Mouse (Mus musculus): ENCODE measurements at regions not wholly inside any gene's neighbourhood (a gene's known extent, or its start where the extent isn't known, plus 50 kb on each side); places are given as distances from the start of the nearest gene placed in this dataset.
A peak's percentile ranks its signal among the peaks of the same experiment; 100 is the strongest.
"Not testable (repeated sequence)": the region's sequence is repeated elsewhere in the genome, so short reads cannot be mapped to it uniquely, and the experiment has no call there.

DNA sequence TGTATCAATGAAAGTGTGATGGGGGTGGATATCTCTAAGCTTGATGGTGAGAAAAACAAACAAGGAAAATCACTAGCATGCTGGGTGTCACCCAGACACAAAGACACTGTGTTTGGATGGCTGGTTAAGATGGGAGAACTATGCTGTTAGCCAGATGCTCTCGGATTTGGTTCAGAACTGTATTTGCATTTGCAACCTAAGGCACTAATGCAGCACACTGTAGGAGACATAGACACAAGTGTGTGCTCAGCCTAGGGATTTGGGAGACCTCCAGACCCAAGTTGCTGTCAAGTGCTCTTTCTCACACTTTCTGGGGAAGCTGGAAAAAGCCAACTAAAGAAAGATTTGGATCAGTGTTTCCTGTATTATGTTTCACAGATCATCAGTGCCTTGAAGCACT lies 173.1 kb upstream of the Prkcq start:
- no peak for DNase-seq

DNA sequence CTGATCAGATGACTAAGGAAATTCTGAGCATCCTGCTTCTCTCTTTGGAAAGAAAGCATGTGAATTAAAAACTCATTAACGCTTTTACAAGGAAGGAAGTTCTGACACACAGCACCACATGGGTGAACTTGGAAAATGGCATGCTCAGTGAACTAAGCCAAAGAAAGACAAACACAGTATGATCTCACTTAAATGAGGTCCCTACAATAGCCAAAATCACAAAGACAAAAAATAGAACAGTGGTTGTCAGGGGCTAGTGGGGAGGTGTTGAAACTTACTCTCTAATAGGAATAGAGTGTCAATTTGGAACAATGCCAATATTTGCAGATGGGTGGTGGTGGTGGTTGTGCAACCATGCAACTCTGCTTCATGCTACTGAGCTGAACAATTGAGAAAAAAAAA lies 172.7 kb upstream of the Prkcq start:
- no peak for DNase-seq

DNA sequence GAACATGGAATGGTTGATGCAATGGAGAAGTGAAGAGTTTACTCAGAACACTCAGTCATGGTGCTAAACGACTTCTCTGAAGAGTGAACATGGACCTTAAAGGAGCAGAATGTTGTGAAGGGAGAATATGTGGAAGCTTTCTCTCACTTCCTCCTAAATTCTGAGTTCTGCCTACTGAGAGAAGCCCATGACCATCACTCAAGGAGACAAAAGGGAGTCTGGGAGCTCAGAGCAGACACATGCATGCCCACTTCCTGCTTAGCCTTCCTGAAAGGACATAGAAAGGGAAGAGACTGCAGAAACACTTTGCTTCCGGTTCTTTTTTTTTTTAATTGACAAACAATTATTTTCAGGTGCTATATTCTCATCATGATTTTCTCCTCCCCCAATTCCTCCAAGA lies 166.1 kb upstream of the Prkcq start:
- DNase-seq: no peak

DNA sequence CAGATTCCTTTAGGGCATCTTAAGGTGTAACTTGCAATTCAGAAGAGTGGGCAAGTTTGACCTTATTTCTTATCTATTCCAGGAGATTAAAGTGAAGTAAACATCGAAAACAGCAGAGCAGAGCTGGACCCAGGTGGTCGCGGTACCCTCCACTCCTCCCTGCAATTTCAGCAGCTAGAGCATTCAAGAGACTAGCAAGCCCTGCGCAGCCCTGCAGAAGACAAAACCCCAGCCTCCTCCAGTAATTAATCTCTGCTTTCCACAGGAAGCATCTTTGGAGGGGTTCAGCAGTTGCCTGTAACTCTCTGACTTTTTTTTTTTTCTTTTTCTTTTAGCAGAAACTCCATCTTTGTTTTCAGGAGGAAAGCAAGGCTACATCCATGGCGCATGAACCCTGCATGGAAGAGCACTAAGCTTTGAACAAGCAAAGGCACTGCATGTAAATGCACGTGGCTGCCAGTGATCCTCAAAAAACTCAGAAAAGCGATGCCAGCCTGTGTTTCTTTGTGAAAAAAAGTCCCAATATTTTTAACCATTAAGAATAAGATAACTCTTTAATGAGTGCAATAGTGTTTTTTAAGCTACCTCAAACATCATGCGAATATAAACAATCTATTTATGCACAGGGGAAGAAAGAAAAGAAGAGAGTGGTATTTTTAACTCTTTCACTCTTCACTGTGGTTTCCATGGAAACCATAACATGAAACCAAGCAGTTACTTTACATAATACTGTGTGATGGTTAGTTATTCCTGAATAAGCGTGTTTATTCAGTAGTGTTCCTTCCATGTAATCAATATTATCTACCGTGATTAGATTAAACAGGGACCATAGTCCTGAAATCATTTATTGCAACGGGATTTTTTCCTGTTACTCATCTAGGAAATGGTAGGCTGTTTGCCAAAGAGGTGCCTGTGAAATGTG lies 160.6 kb upstream of the Prkcq start:
- DNase-seq: no peak

DNA sequence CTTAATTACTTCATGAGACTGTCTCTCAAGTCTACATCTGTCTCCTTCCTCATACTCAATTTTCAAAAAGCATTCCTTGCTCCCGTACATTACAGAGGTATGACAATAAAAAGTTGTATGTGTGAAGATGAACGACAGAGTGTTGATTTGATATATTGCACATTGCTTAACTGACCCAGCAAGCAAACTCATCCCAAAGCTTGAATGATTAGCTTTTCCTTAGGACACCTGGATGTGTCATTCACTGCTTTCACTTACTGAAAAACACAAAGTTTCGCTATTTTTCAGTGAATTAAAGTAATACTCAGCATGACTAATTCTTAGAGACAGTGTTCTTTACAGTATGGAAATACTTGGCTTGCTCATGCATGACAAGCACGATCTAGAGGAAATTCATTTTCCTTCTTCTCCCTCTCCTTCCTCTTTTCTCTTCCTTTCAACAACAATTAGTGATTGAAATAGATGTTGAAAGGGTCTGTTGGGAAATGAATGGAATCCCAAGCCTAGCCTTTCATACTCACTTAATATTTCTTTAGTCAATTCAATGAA lies 159.5 kb upstream of the Prkcq start:
- no peak for DNase-seq

DNA sequence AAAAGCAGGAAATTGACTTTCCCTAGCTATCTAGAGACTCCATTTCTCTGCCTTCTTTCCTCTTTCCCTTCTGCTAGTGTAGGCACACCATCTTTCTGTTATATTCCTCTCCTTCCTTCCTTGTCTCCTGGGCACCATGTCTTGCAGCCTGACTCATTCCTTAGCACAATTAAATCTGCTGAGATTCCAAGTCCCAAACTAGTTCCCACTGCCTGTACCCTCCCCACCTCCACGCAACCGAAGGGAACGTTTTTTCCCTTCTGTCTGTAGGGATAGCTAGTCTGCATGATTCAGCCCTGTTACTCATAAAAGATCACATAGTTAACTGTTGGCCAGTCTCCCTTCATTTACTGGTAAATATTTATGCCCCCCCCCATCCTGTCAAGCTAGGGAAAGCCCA lies 158.8 kb upstream of the Prkcq start:
- no peak for DNase-seq

DNA sequence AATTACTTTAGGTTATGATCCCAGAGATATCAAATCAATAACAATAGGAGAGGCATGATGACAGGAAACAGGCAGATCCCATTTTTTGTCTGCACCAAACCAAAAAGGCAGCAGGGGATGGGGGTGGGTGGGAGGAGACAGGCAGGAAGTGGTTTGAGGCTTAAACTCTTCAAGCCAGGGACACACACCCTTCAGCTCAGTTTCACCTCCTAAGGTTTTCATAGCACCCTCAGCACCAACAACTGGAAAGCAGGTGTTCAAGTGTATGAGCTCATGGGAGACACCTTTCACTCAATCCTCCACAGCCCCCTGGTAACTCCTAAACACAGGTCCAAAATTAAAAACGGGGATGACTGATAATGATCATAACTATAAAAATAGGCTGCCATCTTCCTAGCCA lies 155.5 kb upstream of the Prkcq start:
- no peak for DNase-seq

DNA sequence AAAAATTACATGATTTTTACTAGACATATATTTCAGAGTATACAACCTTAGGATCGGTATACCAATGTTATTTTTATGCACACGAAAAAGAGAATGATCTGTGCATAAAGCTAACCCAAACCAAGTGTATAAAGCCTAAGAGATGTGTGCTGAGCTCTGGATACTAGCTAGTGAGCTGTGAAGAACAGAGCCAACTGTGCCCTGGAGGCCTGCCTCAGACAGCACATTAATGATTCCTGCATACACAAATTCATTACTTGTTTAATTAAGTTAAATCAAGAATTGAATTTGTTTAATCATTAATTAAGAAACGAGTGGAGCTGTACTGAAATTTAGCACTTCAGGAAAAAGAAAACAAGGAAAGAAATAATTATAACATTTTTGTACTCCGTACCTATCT lies 139.0 kb upstream of the Prkcq start:
- DNase-seq: no peak

DNA sequence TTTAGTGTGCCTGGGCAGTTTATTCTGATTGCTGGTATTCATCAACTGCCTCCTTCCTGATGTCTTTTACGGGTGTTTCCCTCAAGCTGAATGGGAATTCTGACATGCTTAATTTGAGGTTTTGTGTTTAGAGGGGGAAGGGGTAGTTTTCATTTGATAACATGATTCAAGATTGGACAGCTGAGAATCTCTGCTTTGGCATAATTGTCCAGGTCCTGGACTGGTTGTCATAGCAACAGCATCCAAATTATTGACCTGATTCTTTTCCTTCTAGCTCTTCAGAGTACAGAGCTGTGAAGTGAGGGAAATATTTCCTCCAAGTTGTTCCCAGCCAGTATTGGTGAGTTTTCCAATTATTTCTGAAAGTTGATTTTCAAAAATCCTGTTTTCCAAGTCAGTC lies 137.7 kb upstream of the Prkcq start:
- DNase-seq: no peak

DNA sequence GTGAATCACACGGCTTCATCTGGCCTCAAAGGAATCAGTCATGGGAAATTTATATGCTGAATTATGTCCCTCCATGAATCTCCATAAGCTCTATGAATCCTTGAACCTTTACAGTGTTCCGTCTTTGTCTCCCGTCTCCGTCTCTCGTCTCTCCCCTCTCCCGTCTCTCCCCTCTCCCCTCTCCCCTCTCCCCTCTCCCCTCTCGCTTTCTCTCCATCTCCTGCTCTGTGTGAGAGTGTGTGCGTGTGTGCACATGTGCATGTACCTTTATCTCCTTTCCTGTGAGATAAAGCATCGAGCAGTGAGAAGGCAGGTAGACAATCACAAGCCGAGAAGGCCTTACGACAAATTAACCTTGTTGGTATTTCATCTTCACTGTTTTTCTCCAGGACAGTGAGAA lies 134.6 kb upstream of the Prkcq start:
- DNase-seq: no peak

DNA sequence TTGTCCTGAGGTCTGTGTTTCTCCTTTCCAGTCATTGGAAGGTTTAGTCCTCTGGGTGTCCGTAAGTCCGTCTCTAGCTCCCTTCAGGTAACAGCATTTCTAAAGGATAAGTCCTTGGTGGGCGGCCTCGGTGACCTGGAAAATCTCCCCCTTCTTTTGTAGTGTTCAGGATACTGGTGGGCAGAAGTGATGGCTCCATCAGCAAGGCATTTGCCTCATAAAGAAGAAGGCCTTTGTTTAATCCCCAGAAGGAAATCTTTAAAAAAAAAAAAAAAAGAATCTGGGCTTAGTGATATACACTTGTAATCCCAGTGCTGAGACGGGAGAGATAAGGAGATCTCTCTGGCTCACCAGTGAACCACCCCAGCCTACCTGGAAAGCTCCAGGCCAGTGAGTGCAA lies 133.5 kb upstream of the Prkcq start:
- DNase-seq: no peak

DNA sequence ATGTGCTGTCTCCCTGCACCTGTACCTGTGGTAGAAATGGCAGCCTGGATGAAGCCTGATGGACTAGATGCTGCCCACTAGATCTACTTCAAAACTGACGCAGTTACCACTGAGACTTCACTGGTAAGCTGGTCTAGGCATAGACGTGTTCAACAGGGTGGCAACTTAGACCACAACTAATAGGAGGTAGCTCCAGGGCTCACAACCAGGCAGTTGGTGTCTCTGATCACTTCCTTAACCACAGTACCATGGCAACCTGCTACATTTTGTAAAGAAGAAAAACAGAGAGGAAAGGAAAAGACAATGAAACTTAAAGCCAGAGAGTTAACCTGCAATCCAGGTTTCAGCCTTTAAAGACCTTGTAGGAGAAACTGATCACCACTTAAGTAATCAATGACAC lies 131.9 kb upstream of the Prkcq start:
- no peak for DNase-seq

DNA sequence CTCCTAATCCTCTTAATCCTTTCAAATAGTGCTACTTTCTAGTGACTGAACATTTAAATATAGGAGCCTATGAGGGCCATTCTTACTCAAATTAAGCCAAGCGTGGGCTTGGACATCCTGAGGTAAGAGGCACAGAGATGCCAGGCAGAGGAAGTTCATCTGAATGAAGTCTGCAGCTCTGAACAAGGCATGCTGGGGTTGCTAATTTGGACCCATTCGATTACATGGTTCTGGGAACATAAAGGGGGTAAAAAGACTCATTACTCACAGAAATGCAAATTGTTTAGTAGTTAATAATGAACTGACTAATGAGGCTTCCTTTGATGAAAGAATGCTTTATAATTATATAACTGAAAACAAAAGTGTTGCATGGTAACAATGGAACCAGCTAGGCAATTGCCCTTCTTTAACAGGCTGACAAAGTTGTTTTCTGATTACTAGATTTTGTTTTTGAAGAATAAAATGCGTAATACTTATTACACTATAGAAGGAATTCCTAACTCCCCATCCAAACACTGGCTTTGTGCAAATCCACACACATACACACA lies 127.1 kb upstream of the Prkcq start:
- no peak for DNase-seq

DNA sequence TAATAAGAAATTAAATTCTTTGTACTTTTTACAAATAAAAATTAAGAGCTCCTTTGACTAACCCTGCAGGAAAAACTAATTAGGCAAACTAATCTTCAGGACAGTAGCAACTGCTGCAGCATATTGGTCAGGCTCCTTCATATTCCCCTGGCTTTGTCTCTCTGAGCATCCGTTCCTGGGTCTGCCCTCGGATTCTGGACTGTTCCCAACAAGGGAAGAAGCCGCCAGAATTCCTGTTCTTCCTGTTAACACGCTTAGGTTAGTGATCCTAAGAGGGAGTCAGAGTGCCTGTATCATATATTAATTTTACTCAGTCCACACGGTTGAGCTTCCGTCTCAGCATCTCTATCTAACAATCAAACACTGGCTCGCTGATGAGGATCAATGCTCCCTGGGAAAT lies 120.3 kb upstream of the Prkcq start:
- no peak for DNase-seq

DNA sequence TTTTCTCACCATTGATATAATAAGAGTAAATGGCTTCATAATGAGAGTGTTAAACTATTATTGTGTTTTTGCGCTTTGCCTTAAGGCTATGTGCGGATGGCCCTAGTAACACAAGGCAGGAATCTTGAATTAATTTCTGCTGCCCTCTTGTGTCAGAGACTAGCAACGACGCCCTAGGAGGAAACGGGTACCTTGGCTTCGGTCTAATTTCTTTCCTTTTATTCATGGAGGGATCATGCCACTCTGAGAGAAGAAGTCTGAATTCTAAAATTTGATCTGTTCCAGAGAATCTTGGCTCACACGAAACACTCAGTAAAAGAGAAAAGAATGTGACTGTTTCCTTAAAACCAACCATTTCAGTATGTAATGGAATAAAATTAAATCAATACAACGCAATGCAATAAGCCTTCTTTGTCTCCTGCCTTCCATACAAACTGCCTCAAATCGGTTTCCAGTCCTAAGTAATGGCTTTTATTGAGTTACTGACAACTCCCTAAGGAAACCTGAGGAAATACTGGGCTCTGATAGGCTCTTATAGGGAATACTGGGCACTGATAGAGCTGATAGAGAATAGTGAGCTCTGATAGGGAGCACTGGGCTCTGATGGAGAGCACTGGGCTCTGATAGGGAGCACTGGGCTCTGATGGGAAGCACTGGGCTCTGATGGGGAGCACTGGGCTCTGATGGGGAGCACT lies 112.0 kb upstream of the Prkcq start:
- peak; percentile 5 for DNase-seq

DNA sequence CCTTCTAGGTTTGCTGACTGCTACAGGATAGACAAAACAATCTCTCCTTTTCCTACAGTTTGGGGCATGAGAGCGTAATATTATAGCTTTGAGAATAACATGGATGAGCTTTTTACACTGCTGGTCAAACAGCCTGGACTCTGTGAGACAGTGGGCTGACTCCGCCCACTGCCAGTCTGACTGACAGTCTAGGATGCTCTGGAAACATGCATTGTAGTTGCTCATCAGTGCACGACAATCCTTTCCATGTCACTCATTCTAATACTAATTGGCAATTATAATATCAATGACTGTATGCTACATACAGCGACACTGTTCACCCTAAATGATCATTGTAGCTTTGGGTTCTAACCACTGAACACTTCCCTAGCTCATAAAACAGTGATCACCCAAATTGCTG lies 104.5 kb upstream of the Prkcq start:
- no peak for DNase-seq

DNA sequence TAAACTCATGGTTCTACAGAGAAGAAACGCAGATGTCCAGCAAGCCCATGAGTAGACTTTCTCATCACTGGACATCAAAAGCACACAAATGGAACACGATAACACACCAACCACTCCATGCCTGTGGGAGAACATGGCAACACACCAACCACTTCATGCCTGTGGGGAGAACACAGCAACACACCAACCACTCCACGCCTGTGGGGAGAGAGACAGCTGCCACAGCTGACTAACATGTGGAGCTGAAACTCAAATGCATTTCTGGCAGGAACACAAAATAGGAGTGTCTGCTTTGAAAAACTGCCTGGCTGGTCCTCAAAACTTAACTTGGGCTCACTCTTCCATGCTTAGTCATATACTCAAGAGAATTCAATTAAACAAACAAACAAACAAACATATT lies 88.4 kb upstream of the Prkcq start:
- DNase-seq: no peak

DNA sequence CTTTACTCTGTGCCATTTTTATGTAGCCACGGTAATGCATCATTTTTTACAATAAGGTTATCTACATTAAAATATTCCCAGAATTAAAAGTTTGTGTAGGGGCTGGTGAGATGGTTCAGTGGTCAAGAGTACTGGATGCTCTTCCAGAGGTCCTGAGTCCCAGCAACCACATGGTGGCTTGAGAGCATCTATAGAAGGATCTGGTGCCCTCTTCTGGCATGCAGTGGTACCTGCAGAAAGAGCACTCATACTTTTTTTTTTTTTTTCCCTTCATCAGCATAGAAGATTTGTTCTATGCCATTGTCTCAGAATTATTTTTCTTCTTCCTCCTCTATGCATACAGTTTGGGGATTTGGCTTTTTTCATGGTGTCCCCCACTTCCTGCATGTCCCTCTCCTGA lies 84.9 kb upstream of the Prkcq start:
- DNase-seq: no peak

DNA sequence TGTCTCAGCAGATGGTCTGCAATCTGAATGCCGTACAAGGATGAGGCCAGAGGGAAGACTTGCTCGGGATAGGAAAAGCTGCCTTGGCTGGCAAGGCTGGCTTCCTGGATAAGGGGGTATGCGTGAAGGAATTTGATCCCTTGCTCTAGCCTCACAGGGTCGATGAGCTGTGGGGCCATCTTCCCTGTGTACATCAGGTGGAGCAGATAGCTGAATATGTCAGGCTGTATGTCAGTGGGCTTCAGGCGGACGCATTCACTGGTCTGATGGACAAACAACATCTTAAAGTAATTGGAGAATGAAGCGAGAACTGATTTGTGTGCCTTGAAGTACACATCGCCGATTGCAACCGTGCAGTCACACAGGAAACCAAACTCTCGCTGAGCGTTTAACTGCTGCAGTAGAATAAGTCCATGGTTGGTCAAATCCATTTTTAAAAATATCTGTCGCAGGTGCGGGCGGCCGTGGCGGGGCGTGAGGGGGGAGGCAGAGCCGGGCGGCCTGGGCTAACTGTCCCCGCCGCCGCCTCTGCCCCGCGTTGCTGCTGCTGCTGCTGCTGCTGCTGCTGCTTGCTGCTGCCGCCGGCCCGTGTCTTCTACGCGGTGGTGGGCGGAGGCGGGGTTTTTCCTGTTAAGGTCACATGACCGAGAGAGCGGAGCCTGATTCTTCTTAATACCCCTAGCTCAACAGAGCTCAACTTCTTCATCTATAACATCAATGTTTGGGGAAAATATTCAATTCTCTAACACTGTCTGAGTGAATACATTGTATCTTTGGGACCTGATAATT lies 71.9 kb upstream of the Prkcq start:
- not testable (repeated sequence) for DNase-seq

DNA sequence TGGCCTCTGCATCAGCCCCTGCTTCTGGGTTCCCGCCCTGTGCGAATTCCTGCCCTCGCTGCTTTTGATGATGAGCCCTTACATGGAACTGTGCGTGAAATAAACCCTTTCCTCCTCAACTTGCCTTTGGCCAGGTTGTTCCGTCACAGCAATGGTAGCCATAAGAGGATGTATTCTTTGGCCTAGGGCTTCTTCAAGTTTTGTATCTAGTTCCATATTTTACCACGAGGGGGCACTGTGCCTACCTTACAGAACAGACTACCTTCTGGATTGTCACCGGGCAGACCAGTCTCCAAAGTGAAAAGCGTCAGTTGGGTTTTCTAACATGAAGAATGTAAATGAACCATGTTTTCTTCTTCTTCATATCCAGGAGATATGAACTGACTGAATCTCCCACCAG lies 58.7 kb upstream of the Prkcq start:
- no peak for DNase-seq

DNA sequence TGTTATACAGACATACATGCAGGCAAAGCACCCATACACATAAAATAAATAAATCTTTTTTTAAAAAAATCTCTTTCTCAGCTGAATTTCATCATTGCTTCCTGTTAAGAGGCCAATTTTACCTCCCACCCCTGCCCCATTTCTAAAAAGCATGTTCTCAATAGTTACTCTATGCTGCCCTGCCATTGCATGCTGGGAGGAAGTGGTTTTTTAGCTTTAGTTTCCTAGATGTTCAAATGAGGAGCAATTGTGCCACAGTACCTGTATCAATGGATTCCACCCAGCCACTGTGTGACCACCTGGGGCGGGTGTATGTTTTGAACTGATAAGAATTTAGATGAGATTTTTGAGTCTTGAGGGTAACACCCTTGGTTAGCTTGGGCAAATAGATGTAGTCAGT lies 53.3 kb upstream of the Prkcq start:
- no peak for DNase-seq

DNA sequence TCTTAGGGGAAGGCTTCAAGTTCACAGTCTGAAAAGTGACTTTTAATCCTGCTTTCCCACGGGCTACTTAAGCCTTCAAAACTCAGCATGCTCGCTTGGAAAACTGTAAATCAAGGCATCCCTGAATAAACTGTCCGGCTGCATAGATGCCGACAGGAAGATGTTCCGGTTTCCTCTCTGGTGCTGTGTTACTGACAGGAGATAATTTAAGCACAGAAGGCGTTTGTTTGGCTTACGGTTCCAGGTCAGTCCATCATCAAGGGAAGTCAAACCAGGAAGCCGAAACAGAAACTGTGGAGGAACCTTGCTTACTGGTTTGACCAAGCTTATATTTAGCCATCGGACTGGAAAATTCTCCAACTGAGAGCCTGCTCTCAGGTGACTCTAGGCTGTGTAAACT lies 52.6 kb upstream of the Prkcq start:
- DNase-seq: no peak

Data from adrenal gland, adult 8-10 months (tissue).